Mouse (Mus musculus): Measurements from ENCODE around the gene Setd1b.
"Not testable (repeated sequence)": the region's sequence is repeated elsewhere in the genome, so short reads cannot be mapped to it uniquely, and the experiment has no call there.

Setd1b gene

GRCm38 (mm10) chr5:123202771-123203170, 60.8 kb downstream of the Setd1b start:
- not testable (repeated sequence) for DNase-seq (ENCODE audit: low spot score)

- DNase-seq (ENCODE audit: low spot score): not testable (repeated sequence)
Measured at GRCm38 (mm10) chr5:123203591-123203990, 61.6 kb downstream of the Setd1b start.

Data from urinary bladder, postnatal 14 days (tissue).